26 mouse cellular contexts compared by ENCODE assay signal in genomic region chr10:28856154-28856553, GRCm38 (mm10).
"Had no signal": no experiment of that assay in that cellular context is flagged by ENCODE, and none has a peak within 500 bp of the region (broad histone marks: within the 10 kb centered on the region; RNA-seq: fewer than 3 reads in every experiment).

No protein-coding gene starts in this region.

- H3K4me3 ChIP-seq: heart, adult 2 months; heart, embryonic 13.5 days; heart, embryonic 15.5 days; hindbrain, embryonic 13.5 days; hindbrain, embryonic 15.5 days; layer of hippocampus, adult 2 months; left cerebral cortex, adult 2 months; limb, embryonic 10.5 days; limb, embryonic 12.5 days; liver, embryonic 13.5 days; liver, embryonic 15.5 days had no signal

- H3K4me2 ChIP-seq: heart, embryonic 11.5 days; heart, embryonic 13.5 days; heart, embryonic 15.5 days; hindbrain, embryonic 13.5 days; hindbrain, embryonic 15.5 days; limb, embryonic 12.5 days; liver, embryonic 11.5 days; liver, embryonic 13.5 days; liver, embryonic 15.5 days had no signal

- H3K36me3 ChIP-seq: heart, embryonic 13.5 days; heart, embryonic 15.5 days; hindbrain, embryonic 13.5 days; hindbrain, embryonic 15.5 days; limb, embryonic 10.5 days; limb, embryonic 12.5 days; liver, embryonic 13.5 days; liver, embryonic 15.5 days had no signal

- H3K9ac ChIP-seq: heart, embryonic 13.5 days; heart, embryonic 15.5 days; hindbrain, embryonic 13.5 days; hindbrain, embryonic 15.5 days; limb, embryonic 12.5 days; liver, embryonic 13.5 days; liver, embryonic 15.5 days had no signal

- H3K4me1 ChIP-seq: heart, embryonic 13.5 days; heart, embryonic 15.5 days; hindbrain, embryonic 13.5 days; hindbrain, embryonic 15.5 days; limb, embryonic 10.5 days; limb, embryonic 12.5 days; liver, embryonic 13.5 days; liver, embryonic 15.5 days had no signal

- DNase-seq: gastrocnemius, postnatal 14 days; gastrocnemius, postnatal 36 days; heart, adult 11 months; heart, adult 2 months; heart, postnatal 14 days; heart, postnatal 36 days; kidney, adult 11 months; kidney, adult 2 months; kidney, postnatal 10 days; kidney, postnatal 25 days; kidney, postnatal 4 days; liver; liver, embryonic 13.5 days had no signal

- ATAC-seq: hindbrain, postnatal 0 days; intestine, embryonic 16.5 days had no signal

- H3K27me3 ChIP-seq: heart, embryonic 13.5 days; heart, embryonic 15.5 days; hindbrain, embryonic 13.5 days; hindbrain, embryonic 15.5 days; limb, embryonic 12.5 days; liver, embryonic 13.5 days; liver, embryonic 15.5 days had no signal

- H3K9me3 ChIP-seq: heart, embryonic 13.5 days; heart, embryonic 15.5 days; hindbrain, embryonic 13.5 days; hindbrain, embryonic 15.5 days; limb, embryonic 10.5 days; limb, embryonic 12.5 days; liver, embryonic 13.5 days; liver, embryonic 15.5 days had no signal

- H3K27ac ChIP-seq: heart, adult 2 months; heart, embryonic 13.5 days; heart, embryonic 15.5 days; hindbrain, embryonic 13.5 days; hindbrain, embryonic 15.5 days; hindbrain, postnatal 0 days; layer of hippocampus, adult 2 months; left cerebral cortex, adult 2 months; limb, embryonic 10.5 days; limb, embryonic 12.5 days; liver, embryonic 13.5 days; liver, embryonic 15.5 days had no signal
